Mouse (Mus musculus): ENCODE measurements around the gene Rasa3.

- TF ChIP-seq CTCF (conservative IDR thresholded peaks at IDR 0.05; ENCODE audit: low read length) (no peak), NANOG (IDR thresholded peaks at IDR 0.05; ENCODE audit: borderline replicate concordance, low read length) (no peak)
Observed at GRCm38 (mm10) chr8:13520349-13520748, 157.1 kb downstream of the Rasa3 start.
